Mouse (Mus musculus) kidney, embryonic 16.5 days (tissue): ENCODE measurements at regions not wholly inside any gene's neighbourhood (a gene's known extent, or its start where the extent isn't known, plus 50 kb on each side); places are given as distances from the start of the nearest gene placed in this dataset.

Experiments used
- ATAC-seq: fragments of 200-750 bp; cut with Nextera tagmentation; 2 replicates; pipeline ENCODE4 v1.8.0; 2017; ENCODE audit warnings: moderate TSS enrichment; ENCODE audit not compliant: low FRiP score, low TSS enrichment
- H3K27ac ChIP-seq: fragments of 300-500 bp; sonication (generic); 2 replicates; pipeline ENCODE4 v1.5.1; 2014; ENCODE audit warnings: low read length
- H3K27me3 ChIP-seq: fragments of 300-500 bp; sonication (generic); 2 replicates; pipeline ENCODE4 v1.6.1; 2014; ENCODE audit warnings: low read length, control low read depth, mixed read lengths; ENCODE audit not compliant: insufficient read depth
- H3K36me3 ChIP-seq: fragments of 300-500 bp; sonication (generic); 2 replicates; pipeline ENCODE4 v1.6.1; 2014; ENCODE audit warnings: low read length, control low read depth, mixed read lengths; ENCODE audit not compliant: insufficient read depth
- H3K4me1 ChIP-seq: fragments of 300-500 bp; sonication (generic); 2 replicates; pipeline ENCODE4 v1.6.1; 2014; ENCODE audit warnings: low read length, control low read depth, mixed read lengths; ENCODE audit not compliant: insufficient read depth
- H3K4me2 ChIP-seq: fragments of 300-500 bp; sonication (generic); replicated peaks from 2 replicates; pipeline ENCODE4 v1.6.1; 2014; ENCODE audit warnings: low read depth, low read length
- H3K4me3 ChIP-seq: fragments of 300-500 bp; sonication (generic); 2 replicates; pipeline ENCODE4 v1.5.1; 2014; ENCODE audit warnings: mild to moderate bottlenecking, low read length
- H3K9ac ChIP-seq: fragments of 300-500 bp; sonication (generic); replicated peaks from 2 replicates; pipeline ENCODE4 v1.6.1; 2014; ENCODE audit warnings: low read length
- H3K9me3 ChIP-seq: fragments of 300-500 bp; sonication (generic); 2 replicates; pipeline ENCODE4 v1.6.1; 2016; ENCODE audit warnings: low read length, control low read depth
- WGBS: fragments of 180-500 bp; shearing (Covaris S2); extraction: QIAGEN DNeasy Blood & Tissue Kit; methylation state at CpG from one replicate; pipeline ENCODE4 v1.1.7; 2014; 5-methylcytosine and 5-hydroxymethylcytosine counted together

GRCm38 (mm10) chr12:106764516-106764915, 723.9 kb upstream of the 3110018I06Rik start:
- H3K4me2 ChIP-seq, result no peak overlapping the region
- no peak for ATAC-seq
- no peak overlapping the region for H3K4me3 ChIP-seq
- no peaks in the 10 kb centered on the region for H3K9me3 ChIP-seq
- no peak overlapping the region for H3K27ac ChIP-seq
- no peaks in the 10 kb centered on the region for H3K4me1 ChIP-seq
- no peaks in the 10 kb centered on the region for H3K27me3 ChIP-seq
- H3K36me3 ChIP-seq, result no peaks in the 10 kb centered on the region
- 77% methylated on average over 7 of the region's 7 CpGs for WGBS
- no peak overlapping the region for H3K9ac ChIP-seq

- Histone ChIP-seq H3K9ac (no peak overlapping the region), H3K27ac (no peak overlapping the region), H3K27me3 (no peaks in the 10 kb centered on the region), H3K4me3 (no peak overlapping the region), H3K4me2 (no peak overlapping the region), H3K36me3 (no peaks in the 10 kb centered on the region), H3K4me1 (no peaks in the 10 kb centered on the region; the same call in 1 of the 2 replicates), H3K9me3 (no peaks in the 10 kb centered on the region)
- peak; percentile 39; the same call in 1 of the 2 replicates for ATAC-seq
- WGBS, result 22% methylated on average over 4 of the region's 4 CpGs
These were observed 714.9 kb upstream of the 3110018I06Rik start for GRCm38 (mm10) chr12:106773536-106773935.

DNA sequence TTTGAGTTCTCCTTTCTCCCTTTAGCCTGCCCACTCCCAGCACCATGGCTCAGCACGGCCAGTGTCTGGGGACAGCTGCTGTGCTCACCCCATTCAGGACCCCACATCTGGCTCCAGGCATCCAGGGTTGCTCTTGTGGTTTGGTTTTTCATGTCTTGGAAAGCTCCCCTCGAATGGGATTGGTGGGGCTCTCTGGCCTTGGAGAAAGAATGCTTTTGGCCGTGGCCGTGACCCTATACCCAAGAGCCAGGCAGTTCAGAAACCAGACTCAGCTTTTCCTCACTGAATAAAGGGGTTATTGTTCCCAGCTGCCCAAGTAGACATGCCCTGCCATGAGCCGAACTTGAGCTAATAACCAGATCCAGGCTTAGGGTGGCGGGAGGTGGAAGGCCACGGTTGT, 691.8 kb upstream of the 3110018I06Rik start:
- Histone ChIP-seq H3K4me3 (no peak overlapping the region), H3K4me1 (no peaks in the 10 kb centered on the region), H3K27me3 (no peaks in the 10 kb centered on the region), H3K9ac (no peak overlapping the region), H3K9me3 (no peaks in the 10 kb centered on the region), H3K4me2 (no peak overlapping the region), H3K36me3 (no peaks in the 10 kb centered on the region), H3K27ac (no peak overlapping the region)
- ATAC-seq, result no peak
- WGBS, result 71% methylated on average over 7 of the region's 7 CpGs

- 78% methylated on average over 6 of the region's 6 CpGs for WGBS
- H3K9me3 ChIP-seq, result no peaks in the 10 kb centered on the region
- no peaks in the 10 kb centered on the region for H3K36me3 ChIP-seq
- H3K4me1 ChIP-seq, result no peaks in the 10 kb centered on the region
- H3K4me3 ChIP-seq, result no peak overlapping the region
- no peak overlapping the region for H3K4me2 ChIP-seq
- H3K9ac ChIP-seq, result no peak overlapping the region
- no peak overlapping the region for H3K27ac ChIP-seq
- ATAC-seq, result no peak
- no peaks in the 10 kb centered on the region for H3K27me3 ChIP-seq
These were observed 668.7 kb upstream of the 3110018I06Rik start for GRCm38 (mm10) chr12:106819736-106820135.

GRCm38 (mm10) chr12:106822311-106822710, 666.1 kb upstream of the 3110018I06Rik start:
- 88% methylated on average over 4 of the region's 4 CpGs for WGBS

GRCm38 (mm10) chr12:106828542-106828941, 659.9 kb upstream of the 3110018I06Rik start:
- Histone ChIP-seq H3K27ac (no peak overlapping the region), H3K4me3 (no peak overlapping the region), H3K27me3 (no peaks in the 10 kb centered on the region), H3K36me3 (no peaks in the 10 kb centered on the region), H3K9me3 (no peaks in the 10 kb centered on the region), H3K4me1 (peaks cover 7% of the 10 kb centered on the region; the same call in 1 of the 2 replicates), H3K9ac (no peak overlapping the region), H3K4me2 (no peak overlapping the region)
- ATAC-seq, result no peak
- WGBS, result 20% methylated on average over 3 of the region's 3 CpGs

More at GRCm38 (mm10) chr12:106822311-106822710, 666.1 kb upstream of the 3110018I06Rik start:
- Histone ChIP-seq H3K27ac (no peak overlapping the region), H3K9ac (no peak overlapping the region), H3K27me3 (no peaks in the 10 kb centered on the region), H3K9me3 (no peaks in the 10 kb centered on the region), H3K4me2 (no peak overlapping the region), H3K4me1 (no peaks in the 10 kb centered on the region), H3K36me3 (no peaks in the 10 kb centered on the region), H3K4me3 (no peak overlapping the region)
- no peak for ATAC-seq

DNA sequence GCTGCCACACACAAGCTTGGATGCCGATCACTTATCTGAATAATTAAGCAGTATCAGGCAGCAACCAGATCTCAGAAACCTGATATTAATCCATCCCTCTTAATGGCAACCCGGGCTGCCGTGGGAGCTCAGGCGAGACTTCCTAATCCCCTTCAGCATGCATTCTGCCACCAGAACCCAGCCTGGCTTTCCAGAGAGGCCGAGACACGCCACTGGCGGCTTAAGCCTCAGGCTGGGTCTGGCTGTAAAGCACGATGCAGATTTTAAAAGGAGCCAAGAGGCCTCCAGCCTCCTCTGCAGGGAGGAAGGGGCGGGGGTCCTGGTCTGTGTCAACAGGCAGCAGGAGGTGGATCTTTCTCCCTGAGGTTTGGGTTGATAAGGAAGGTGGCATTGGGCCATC, 659.1 kb upstream of the 3110018I06Rik start:
- H3K4me3 ChIP-seq, result no peak overlapping the region
- WGBS, result 13% methylated on average over 9 of the region's 9 CpGs
- H3K27ac ChIP-seq, result no peak overlapping the region
- no peak overlapping the region; the same call in 1 of the 2 replicates for H3K4me2 ChIP-seq
- peaks cover 7% of the 10 kb centered on the region; the same call in 1 of the 2 replicates for H3K4me1 ChIP-seq
- no peaks in the 10 kb centered on the region for H3K27me3 ChIP-seq
- no peaks in the 10 kb centered on the region for H3K9me3 ChIP-seq
- peak; percentile 20; the same call in 1 of the 2 replicates for ATAC-seq
- no peak overlapping the region for H3K9ac ChIP-seq
- no peaks in the 10 kb centered on the region for H3K36me3 ChIP-seq

GRCm38 (mm10) chr12:106835241-106835640, 653.2 kb upstream of the 3110018I06Rik start:
- no peak overlapping the region for H3K9ac ChIP-seq
- 44% methylated on average over 3 of the region's 3 CpGs for WGBS
- H3K27ac ChIP-seq, result no peak overlapping the region
- H3K4me2 ChIP-seq, result no peak overlapping the region
- no peak for ATAC-seq
- H3K4me1 ChIP-seq, result no peaks in the 10 kb centered on the region
- no peaks in the 10 kb centered on the region for H3K36me3 ChIP-seq
- H3K4me3 ChIP-seq, result no peak overlapping the region
- no peaks in the 10 kb centered on the region for H3K27me3 ChIP-seq
- H3K9me3 ChIP-seq, result no peaks in the 10 kb centered on the region

DNA sequence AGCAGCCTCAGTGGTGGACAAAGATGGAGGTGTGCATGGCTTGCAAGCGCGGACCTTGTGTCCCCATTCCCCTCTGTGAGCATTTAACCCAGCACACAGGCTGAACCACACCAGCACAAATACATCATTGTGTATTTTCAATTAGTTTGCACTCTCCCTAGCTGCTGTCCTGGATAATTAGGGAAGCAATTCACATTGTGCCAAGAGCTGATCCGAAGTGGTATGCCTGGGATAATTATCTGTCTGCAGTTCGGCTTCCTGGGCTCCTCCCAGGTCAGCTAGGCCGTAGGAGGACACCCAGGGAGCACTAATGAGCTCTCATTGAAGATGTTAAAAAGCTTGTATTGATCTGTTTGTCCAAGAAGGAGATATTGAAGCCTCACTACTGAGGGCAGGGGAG, 648.8 kb upstream of the 3110018I06Rik start:
- WGBS, result 46% methylated on average over 5 of the region's 5 CpGs

GRCm38 (mm10) chr12:106840150-106840651, 648.2 kb upstream of the 3110018I06Rik start:
- Histone ChIP-seq H3K27me3 (no peaks in the 10 kb centered on the region), H3K9ac (no peak overlapping the region), H3K4me3 (no peak overlapping the region), H3K9me3 (no peaks in the 10 kb centered on the region), H3K27ac (no peak overlapping the region), H3K4me1 (0 out of 2 replicates have a peak, but pooled peaks cover 5% of the 10 kb centered on the region), H3K36me3 (no peaks in the 10 kb centered on the region), H3K4me2 (no peak overlapping the region)
- no peak for ATAC-seq
- WGBS, result 33% methylated on average over 9 of the region's 9 CpGs

More for the DNA sequence above, 648.8 kb upstream of the 3110018I06Rik start:
- Histone ChIP-seq H3K9ac (no peak overlapping the region), H3K4me3 (no peak overlapping the region), H3K4me2 (no peak overlapping the region), H3K9me3 (no peaks in the 10 kb centered on the region), H3K36me3 (no peaks in the 10 kb centered on the region), H3K27me3 (no peaks in the 10 kb centered on the region), H3K27ac (no peak overlapping the region), H3K4me1 (0 out of 2 replicates have a peak, but pooled peaks cover 5% of the 10 kb centered on the region)
- no peak for ATAC-seq
